Mouse (Mus musculus) embryonic fibroblast, embryonic 13.5 days (primary cell): Measurements from ENCODE around the gene Gm10322.

Source experiments
- CTCF ChIP-seq: IDR thresholded peaks from 2 replicates; pipeline ENCODE4 v1.5.1; 2011; ENCODE audit warnings: mild to moderate bottlenecking, control low read depth, low read length, moderate library complexity, borderline replicate concordance; ENCODE audit not compliant: insufficient read depth
- POLR2A ChIP-seq: IDR thresholded peaks from 2 replicates; pipeline ENCODE4 v1.6.1; 2011; ENCODE audit warnings: low read depth, mild to moderate bottlenecking, control low read depth, low read length, moderate library complexity

DNA sequence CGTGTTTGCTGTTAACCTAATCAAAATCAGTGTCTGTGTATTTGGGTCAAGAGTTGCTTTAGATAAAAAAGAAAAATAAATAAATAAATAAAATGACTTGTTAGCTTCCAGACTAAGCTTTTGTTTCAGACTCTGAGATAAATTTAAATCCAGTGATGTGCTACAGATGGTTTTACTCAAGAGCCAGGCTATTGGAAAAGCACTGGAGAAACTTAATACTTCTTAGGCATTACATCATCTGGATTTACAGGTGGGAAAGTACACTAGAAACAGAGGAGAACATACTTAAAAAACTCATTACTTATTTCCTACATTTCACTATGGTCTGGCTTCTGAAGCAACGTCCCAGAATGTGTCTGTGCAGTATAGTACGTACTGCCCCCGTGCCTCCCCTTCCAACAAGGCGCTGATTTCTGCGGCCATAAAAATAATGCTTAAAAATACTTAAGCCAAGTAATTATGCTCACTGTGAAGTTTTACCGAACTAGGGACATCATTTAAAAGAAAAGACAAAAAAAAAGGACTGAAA is 21.8 kb downstream of the Gm10322 start:
- TF ChIP-seq CTCF: no peak
- TF ChIP-seq POLR2A: no peak
